In genomic region chr13:107902800-107903149, GRCm38 (mm10) we compare ENCODE assay signal across 15 mouse cellular contexts.
DNase-seq lines count a peak whose midpoint lies in the region; ATAC-seq and TF ChIP-seq lines count a peak whose summit lies in the region.
"Had no signal": no experiment of that assay in that cellular context is flagged by ENCODE, and none has a peak within 500 bp of the region (broad histone marks: within the 10 kb centered on the region; RNA-seq: fewer than 3 reads in every experiment).

No protein-coding gene starts in this region.

- TF ChIP-seq CTCF in liver, adult 2 months (IDR thresholded peaks at IDR 0.05; ENCODE audit: low read depth, low read length), result no peak
- TF ChIP-seq CTCF in bone marrow macrophage, adult 2 months (IDR thresholded peaks at IDR 0.05; ENCODE audit: low read depth, low read length), result no peak

- ATAC-seq in activated CD4-positive, CD25-positive, alpha-beta regulatory T cell, adult 4 months, result peak; percentile 34

- no peaks in the 10 kb centered on the region for H3K27me3 ChIP-seq in liver, adult 2 months (ENCODE audit: control insufficient read depth, insufficient read depth, low read length)
- 0 out of 2 replicates have a peak, but pooled peaks cover 3% of the 10 kb centered on the region for H3K27me3 ChIP-seq in limb, embryonic 10.5 days (ENCODE audit: low read depth, poor library complexity, severe bottlenecking)
- H3K27me3 ChIP-seq: forebrain, embryonic 12.5 days; limb, embryonic 15.5 days had no signal

- no peak overlapping the region for H3K9ac ChIP-seq in liver, adult 2 months (ENCODE audit: low read depth, low read length)
- H3K9ac ChIP-seq: forebrain, embryonic 12.5 days; limb, embryonic 15.5 days had no signal

- peaks cover 4% of the 10 kb centered on the region; the same call in 1 of the 2 replicates for H3K4me1 ChIP-seq in liver, adult 2 months (ENCODE audit: control insufficient read depth, insufficient read depth, low read length)
- peaks cover 45% of the 10 kb centered on the region for H3K4me1 ChIP-seq in bone marrow macrophage, adult 2 months (ENCODE audit: control insufficient read depth, insufficient read depth, low read length)
- H3K4me1 ChIP-seq in limb, embryonic 10.5 days, result peaks cover 23% of the 10 kb centered on the region

- no peaks in the 10 kb centered on the region for H3K9me3 ChIP-seq in limb, embryonic 10.5 days (replicated peaks)
- H3K9me3 ChIP-seq: limb, embryonic 15.5 days had no signal

- WGBS in liver, adult 2 months, result 78% methylated on average over 5 of the region's 5 CpGs
- 83% methylated on average over 5 of the region's 5 CpGs for WGBS in limb, embryonic 10.5 days

- no peak overlapping the region for H3K4me3 ChIP-seq in liver, adult 2 months (ENCODE audit: insufficient read depth, low read depth, low read length)
- H3K4me3 ChIP-seq in bone marrow macrophage, adult 2 months (ENCODE audit: insufficient read depth, low read length), result no peak overlapping the region
- no peak overlapping the region for H3K4me3 ChIP-seq in limb, embryonic 10.5 days
- H3K4me3 ChIP-seq: forebrain, embryonic 12.5 days; limb, embryonic 15.5 days had no signal

- DNase-seq in liver, adult 2 months (ENCODE audit: extremely low read depth, low read depth, low spot score), result no peak
- no peak for DNase-seq in liver
- DNase-seq in limb, embryonic 10.5 days (ENCODE audit: low spot score), result no peak
- DNase-seq in cerebellum, adult 9-11 months, result no peak
- DNase-seq in gastrocnemius, postnatal 4 days (ENCODE audit: low spot score in 2 of 2), result no peak
- DNase-seq in frontal cortex, postnatal 14 days (ENCODE audit: low spot score in 2 of 2), result no peak
- DNase-seq: adrenal gland, postnatal 36 days; cerebellum, adult 18-20 months; gastrocnemius, postnatal 36 days; layer of hippocampus, postnatal 36 days; right cerebral cortex, adult 18-20 months had no signal

- no peaks in the 10 kb centered on the region for H3K36me3 ChIP-seq in liver, adult 2 months (ENCODE audit: control insufficient read depth, insufficient read depth, low read length)
- no peaks in the 10 kb centered on the region for H3K36me3 ChIP-seq in limb, embryonic 10.5 days
- H3K36me3 ChIP-seq: forebrain, embryonic 12.5 days; limb, embryonic 15.5 days had no signal

- H3K27ac ChIP-seq in liver, adult 2 months (replicated peaks; ENCODE audit: insufficient read depth, low read depth, low read length), result peak overlapping the region; percentile 20; the same call in 1 of the 2 replicates
- H3K27ac ChIP-seq in bone marrow macrophage, adult 2 months (ENCODE audit: insufficient read depth, low read depth, low read length), result peak overlapping the region; percentile 98
- peak overlapping the region; percentile 72 for H3K27ac ChIP-seq in limb, embryonic 10.5 days
- H3K27ac ChIP-seq: limb, embryonic 15.5 days had no signal

- no peaks in the 10 kb centered on the region; the same call in 1 of the 2 replicates for H3K79me2 ChIP-seq in liver, adult 2 months (ENCODE audit: control insufficient read depth, insufficient read depth, low read length)

- no peak for TF ChIP-seq POLR2A in liver, adult 2 months (IDR thresholded peaks at IDR 0.05; ENCODE audit: extremely low read depth, insufficient read depth, low read length)
- TF ChIP-seq POLR2A in bone marrow macrophage, adult 2 months (IDR thresholded peaks at IDR 0.05; ENCODE audit: borderline replicate concordance, low read depth, low read length), result no peak

Comparison
In these comparisons a context has a peak if more than half of its experiments do, and no peak if none do; other contexts are left out.
1. H3K27ac ChIP-seq: peak in every context shown above with its lines; median percentile 98 in bone marrow macrophage, adult 2 months; 72 in limb, embryonic 10.5 days; 20 in liver, adult 2 months.